Mouse (Mus musculus) heart, adult 10 weeks (tissue): Measurements from ENCODE around the gene Nagpa. TPM values are rescaled to one million over a fixed set of nuclear protein-coding genes. Genes with fewer than 3 reads are reported as not detected.

Experiments
- polyA plus RNA-seq: library from polyadenylated mRNA; stranded (reverse); fragments of 350-450 nt; fragmentation: Illumina TruSeq; extraction: RNeasy Lipid Tissue Mini Kit (QIAGEN cat#74804); gene quantifications from one replicate; pipeline ENCODE4 v1.2.3, GENCODE M21; 2014; ENCODE audit warnings: low read depth, low replicate concordance

Gene Nagpa
- polyA plus RNA-seq: 15.2 TPM

GRCm38 (mm10) chr16:5203668-5204433 is at the start of gene Nagpa:
Gene Nagpa (minus strand): TSS chr16:5204012.

DNA sequence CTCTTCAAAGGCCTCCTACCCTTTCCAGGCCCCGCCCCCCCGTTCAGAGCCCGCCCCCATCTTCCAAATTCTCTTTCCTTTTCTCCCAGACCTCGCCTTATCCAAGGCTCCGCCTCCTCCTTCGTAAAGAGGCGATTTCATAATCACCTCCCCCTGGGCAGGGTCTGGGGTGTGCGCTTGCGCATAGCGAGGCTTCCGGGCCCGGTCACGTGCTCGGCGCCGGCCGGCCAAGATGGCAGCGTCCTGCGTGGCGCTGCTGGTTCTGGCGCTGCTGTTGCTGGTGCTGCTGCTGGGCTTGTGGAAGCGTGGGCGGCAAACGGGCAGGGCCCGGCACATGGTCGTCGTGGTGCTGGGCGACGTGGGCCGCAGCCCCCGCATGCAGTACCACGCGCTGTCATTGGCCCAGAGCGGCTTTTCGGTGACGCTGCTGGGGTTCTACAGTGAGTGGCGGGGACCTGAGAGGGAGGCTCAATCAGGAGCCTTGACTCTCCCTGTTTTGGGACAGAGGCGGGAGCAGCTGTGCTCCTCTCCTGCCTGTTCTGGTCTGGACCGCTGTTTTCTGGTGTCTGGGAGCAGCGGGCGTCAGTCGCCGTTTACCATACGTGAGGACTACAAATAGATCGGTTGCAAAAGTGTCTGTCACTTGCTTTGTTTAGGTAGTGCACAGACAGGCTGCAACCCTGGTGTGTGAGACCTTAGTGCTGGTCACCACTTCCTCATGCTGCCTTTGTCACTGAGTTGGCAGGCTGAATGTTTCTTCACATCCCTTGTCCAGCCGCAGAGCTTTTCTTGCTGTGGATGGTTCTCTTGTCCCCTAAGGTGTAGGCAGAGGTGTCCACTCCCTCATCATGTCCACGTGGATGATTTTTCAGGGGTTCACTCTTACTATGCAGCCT is 29.9 kb upstream of the Nagpa start, which contains the start of gene Alg1:
Alg1 (plus strand) TSS at position 204 of the 896 bp plus-strand sequence.

GRCm38 (mm10) chr16:5222140-5222539 is 18.3 kb upstream of the Nagpa start, which contains the start of gene AU021092:
Gene AU021092 (minus strand): TSS chr16:5222299.

GRCm38 (mm10) chr16:5147037-5147385 is 56.8 kb downstream of the Nagpa start, which contains the start of gene Sec14l5:
Gene Sec14l5 (plus strand): TSS chr16:5147109.

Other genes starting within 250 kb of the Nagpa start
- gene Anks3, start 239.8 kb downstream of the Nagpa start, polyA plus RNA-seq: 19.7 TPM
- not detected for gene Sept12, start 206.2 kb downstream of the Nagpa start, polyA plus RNA-seq
- not detected for gene Smim22, start 196.7 kb downstream of the Nagpa start, polyA plus RNA-seq
- gene Rogdi, start 190.5 kb downstream of the Nagpa start, polyA plus RNA-seq: 35.0 TPM
- gene Glyr1, start 154.1 kb downstream of the Nagpa start, polyA plus RNA-seq: 52.6 TPM
- 20.4 TPM for gene Ubn1, start 154.0 kb downstream of the Nagpa start, polyA plus RNA-seq
- gene Ppl, start 71.6 kb downstream of the Nagpa start, polyA plus RNA-seq: 4.8 TPM
- 2.7 TPM for gene Sec14l5, start 56.9 kb downstream of the Nagpa start, polyA plus RNA-seq
- 9.1 TPM for gene AU021092, start 18.3 kb upstream of the Nagpa start, polyA plus RNA-seq
- gene Alg1, start 29.6 kb upstream of the Nagpa start, polyA plus RNA-seq: 23.5 TPM
- 14.2 TPM for gene Eef2kmt, start 52.0 kb upstream of the Nagpa start, polyA plus RNA-seq